Mouse (Mus musculus): ENCODE results near the gene Wsb1.
"Not testable (repeated sequence)": the region's sequence is repeated elsewhere in the genome, so short reads cannot be mapped to it uniquely, and the experiment has no call there.

DNA sequence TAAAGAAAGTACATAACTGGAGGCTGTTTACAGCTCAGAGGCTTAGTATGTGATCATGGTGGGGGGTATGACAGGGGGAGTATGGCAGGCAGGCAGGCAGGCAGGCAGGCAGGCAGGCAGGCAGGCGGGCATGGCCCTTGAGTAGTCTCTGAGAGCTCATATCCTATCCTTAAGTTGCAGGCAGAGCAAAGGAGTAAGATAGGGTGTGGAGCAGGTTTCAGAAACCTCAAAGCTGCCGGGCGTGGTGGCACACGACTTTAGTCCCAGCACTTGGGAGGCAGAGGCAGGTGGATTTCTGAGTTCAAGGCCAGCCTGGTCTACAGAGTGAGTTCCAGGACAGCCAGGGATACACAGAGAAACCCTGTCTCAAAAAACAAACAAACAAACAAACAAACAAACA is 49.8 kb upstream of the Wsb1 start:
- TF ChIP-seq POLR2A, CTCF (IDR thresholded peaks at IDR 0.05; ENCODE audit: extremely low read depth, insufficient read depth, low read length): not testable (repeated sequence)
